Mouse (Mus musculus) embryonic facial prominence, embryonic 14.5 days (tissue): ENCODE data around the gene Olfr143. TPM values are rescaled to one million over a fixed set of nuclear protein-coding genes. Genes with fewer than 3 reads are reported as not detected.

Experiments
- ATAC-seq: fragments of 200-750 bp; cut with Nextera tagmentation; 2 replicates; pipeline ENCODE4 v1.8.0; 2017; ENCODE audit warnings: low read depth, moderate number of reproducible peaks, moderate TSS enrichment
- DNase-seq: peaks from one replicate; pipeline ENCODE4 v3.0.0-alpha.2; 2015; ENCODE audit warnings: low spot score
- H3K27ac ChIP-seq: fragments of 300-500 bp; sonication (generic); replicated peaks from 2 replicates; pipeline ENCODE4 v1.5.1; 2014; ENCODE audit warnings: low read depth, mild to moderate bottlenecking, low read length, moderate library complexity
- H3K27me3 ChIP-seq: fragments of 300-500 bp; sonication (generic); replicated peaks from 2 replicates; pipeline ENCODE4 v1.6.1; 2014; ENCODE audit warnings: low read length; ENCODE audit not compliant: control insufficient read depth, insufficient read depth
- H3K36me3 ChIP-seq: fragments of 300-500 bp; sonication (generic); 2 replicates; pipeline ENCODE4 v1.6.1; 2014; ENCODE audit warnings: low read length, mixed read lengths; ENCODE audit not compliant: control insufficient read depth, insufficient read depth
- H3K4me1 ChIP-seq: fragments of 300-500 bp; sonication (generic); 2 replicates; pipeline ENCODE4 v1.6.1; 2014; ENCODE audit warnings: antibody characterized with exemption, low read length; ENCODE audit not compliant: control insufficient read depth, insufficient read depth
- H3K4me2 ChIP-seq: fragments of 300-500 bp; sonication (generic); 2 replicates; pipeline ENCODE4 v1.6.1; 2014; ENCODE audit warnings: low read depth, mild to moderate bottlenecking, low read length, moderate library complexity, mixed read lengths
- H3K4me3 ChIP-seq: fragments of 300-500 bp; sonication (generic); 2 replicates; pipeline ENCODE4 v1.5.1; 2014; ENCODE audit warnings: low read depth, mild to moderate bottlenecking, low read length
- H3K9ac ChIP-seq: fragments of 300-500 bp; sonication (generic); 2 replicates; pipeline ENCODE4 v1.6.1; 2014; ENCODE audit warnings: low read depth, mild to moderate bottlenecking, low read length, moderate library complexity, mixed read lengths
- H3K9me3 ChIP-seq: fragments of 300-500 bp; sonication (generic); 2 replicates; pipeline ENCODE4 v1.6.1; 2016; ENCODE audit warnings: low read length; ENCODE audit not compliant: control insufficient read depth
- WGBS: fragments of 180-500 bp; shearing (Covaris S2); extraction: QIAGEN DNeasy Blood & Tissue Kit; methylation state at CpG from one replicate; pipeline ENCODE4 v1.1.7; 2014; 5-methylcytosine and 5-hydroxymethylcytosine counted together
- polyA plus RNA-seq: library from polyadenylated mRNA; unstranded; fragments of >200 nt; fragmentation: Nextera tagmentation; extraction: Ambion mirVana; gene quantifications from 2 replicates; pipeline ENCODE4 v1.2.1, GENCODE M21; 2014

The Olfr143 gene
- not detected in 2 replicates for polyA plus RNA-seq

DNA sequence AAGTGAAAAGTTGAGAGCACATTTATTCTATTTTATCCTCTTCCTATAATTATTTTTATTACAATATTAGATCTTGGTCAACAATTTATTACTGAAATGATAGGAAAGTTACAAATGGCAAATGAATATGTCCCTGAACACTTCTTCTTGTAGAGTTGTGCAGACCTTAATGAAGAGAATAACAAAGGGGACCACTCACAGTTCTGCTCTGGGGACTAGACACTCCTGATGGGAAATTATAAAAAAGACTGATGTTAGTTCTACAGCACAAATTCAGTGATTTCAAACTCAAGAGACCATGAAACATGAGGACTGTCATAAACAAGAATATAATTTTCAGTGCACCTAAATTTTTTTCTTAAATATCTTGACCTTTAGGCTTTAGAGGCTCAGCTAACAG is at the start of gene Olfr143:
TSS of gene Olfr143 (plus strand) at position 301 of the 400 bp plus-strand sequence.
- Histone ChIP-seq H3K27ac (no peak within 1 kb of the TSS), H3K4me3 (no peak within 1 kb of the TSS), H3K9ac (no peak within 1 kb of the TSS), H3K27me3 (no peaks in the 10 kb centered on the region), H3K36me3 (no peaks in the 10 kb centered on the region), H3K4me1 (no peaks in the 10 kb centered on the region), H3K4me2 (no peak within 1 kb of the TSS), H3K9me3 (no peaks in the 10 kb centered on the region)
- no peak for ATAC-seq
- DNase-seq, result no peak

DNA sequence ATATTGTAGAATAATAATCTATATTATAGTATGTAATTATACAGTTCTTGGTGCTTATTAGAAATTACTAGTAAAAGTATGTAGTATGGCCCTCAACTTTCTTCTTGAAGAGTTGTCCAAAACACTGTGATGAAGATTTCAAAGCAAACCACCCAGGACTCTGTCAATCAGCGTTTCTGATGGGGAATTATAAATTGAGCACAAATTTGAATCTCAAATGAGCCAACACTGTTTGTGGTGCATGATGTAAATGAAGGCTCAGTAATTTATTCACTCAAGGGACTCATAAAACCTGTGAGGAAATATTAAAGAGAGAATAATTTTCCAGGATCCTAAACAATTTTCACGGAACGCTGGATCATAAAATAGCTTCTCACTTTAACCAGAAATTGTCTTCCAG is 44.5 kb upstream of the Olfr143 start, which contains the start of gene Olfr893:
TSS of gene Olfr893 (plus strand) at position 301 of the 400 bp plus-strand sequence.
- Histone ChIP-seq H3K4me1 (no peaks in the 10 kb centered on the region), H3K4me3 (no peak within 1 kb of the TSS), H3K9me3 (no peaks in the 10 kb centered on the region), H3K4me2 (no peak within 1 kb of the TSS), H3K27ac (no peak within 1 kb of the TSS), H3K27me3 (no peaks in the 10 kb centered on the region), H3K9ac (no peak within 1 kb of the TSS), H3K36me3 (no peaks in the 10 kb centered on the region)
- DNase-seq (no peak), ATAC-seq (no peak)
- 80% methylated on average over 3 of the region's 3 CpGs for WGBS

GRCm38 (mm10) chr9:38217755-38218154 is 34.8 kb upstream of the Olfr143 start, which contains the start of gene Olfr894:
TSS of gene Olfr894 (plus strand) at chr9:38218055.
- Histone ChIP-seq H3K27me3 (no peaks in the 10 kb centered on the region), H3K4me1 (no peaks in the 10 kb centered on the region), H3K9me3 (no peaks in the 10 kb centered on the region), H3K36me3 (no peaks in the 10 kb centered on the region), H3K4me3 (no peak within 1 kb of the TSS), H3K4me2 (no peak within 1 kb of the TSS), H3K9ac (no peak within 1 kb of the TSS), H3K27ac (no peak within 1 kb of the TSS)
- ATAC-seq, result no peak
- no peak for DNase-seq

- no peak within 1 kb of the TSS for H3K27ac ChIP-seq
- H3K27me3 ChIP-seq, result no peaks in the 10 kb centered on the region
- ATAC-seq (no peak), DNase-seq (no peak)
- H3K36me3 ChIP-seq, result no peaks in the 10 kb centered on the region
- no peak within 1 kb of the TSS for H3K4me3 ChIP-seq
- no peaks in the 10 kb centered on the region for H3K9me3 ChIP-seq
- no peak within 1 kb of the TSS for H3K4me2 ChIP-seq
- no peak within 1 kb of the TSS for H3K9ac ChIP-seq
- H3K4me1 ChIP-seq, result no peaks in the 10 kb centered on the region
Observed at GRCm38 (mm10) chr9:38267551-38267950, 15.0 kb downstream of the Olfr143 start, which contains the start of gene Olfr895. TSS of gene Olfr895 (plus strand) at chr9:38267851.

DNA sequence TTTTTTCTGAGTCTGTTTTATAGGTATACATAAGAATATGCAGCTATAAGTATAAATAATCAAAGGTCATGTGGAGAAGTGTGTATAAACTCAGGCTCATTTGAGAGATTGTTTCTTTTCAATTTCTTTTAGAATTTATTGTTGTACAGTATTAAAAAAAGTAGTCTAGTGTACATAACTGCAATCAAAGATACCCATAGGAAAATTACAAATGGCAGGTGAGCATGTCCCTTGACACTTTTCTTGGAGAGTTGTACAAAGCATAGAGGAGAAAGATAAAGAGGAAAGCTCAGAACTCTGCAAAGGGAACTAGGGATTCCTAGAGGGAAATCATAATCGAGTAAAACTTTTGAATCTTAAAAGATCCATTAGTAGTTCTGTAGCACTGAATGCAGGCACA is 38.2 kb downstream of the Olfr143 start, which contains the start of gene Olfr896-ps1:
TSS of gene Olfr896-ps1 (plus strand) at position 301 of the 400 bp plus-strand sequence.
- 82% methylated on average over 1 of the region's 1 CpGs for WGBS
- DNase-seq (no peak), ATAC-seq (no peak)
- H3K27ac ChIP-seq, result no peak within 1 kb of the TSS
- no peaks in the 10 kb centered on the region for H3K27me3 ChIP-seq
- no peak within 1 kb of the TSS for H3K9ac ChIP-seq
- H3K4me3 ChIP-seq, result no peak within 1 kb of the TSS
- H3K36me3 ChIP-seq, result no peaks in the 10 kb centered on the region
- no peaks in the 10 kb centered on the region for H3K9me3 ChIP-seq
- no peaks in the 10 kb centered on the region for H3K4me1 ChIP-seq
- H3K4me2 ChIP-seq, result no peak within 1 kb of the TSS

Other genes with a start within 250 kb of the Olfr143 start
- not detected in 2 replicates for gene Olfr883, start 227.0 kb upstream of the Olfr143 start, polyA plus RNA-seq
- 0.13 and 0.14 TPM in 2 replicates for gene Olfr884, start 206.2 kb upstream of the Olfr143 start, polyA plus RNA-seq
- gene Olfr885, start 191.5 kb upstream of the Olfr143 start, polyA plus RNA-seq, result not detected in 2 replicates
- gene Olfr887, start 168.7 kb upstream of the Olfr143 start, polyA plus RNA-seq, result 0.07 TPM in 1 of 2 replicates, not detected in the other
- not detected in 2 replicates for gene Olfr888, start 144.6 kb upstream of the Olfr143 start, polyA plus RNA-seq
- gene Olfr889, start 137.6 kb upstream of the Olfr143 start, polyA plus RNA-seq, result 0.04 TPM in 1 of 2 replicates, not detected in the other
- not detected in 2 replicates for gene Olfr890, start 110.3 kb upstream of the Olfr143 start, polyA plus RNA-seq
- gene Olfr891, start 72.0 kb upstream of the Olfr143 start, polyA plus RNA-seq, result not detected in 2 replicates
- gene Olfr893, start 44.4 kb upstream of the Olfr143 start, polyA plus RNA-seq, result not detected in 2 replicates
- 0.07 TPM in 1 of 2 replicates, not detected in the other for gene Olfr894, start 34.7 kb upstream of the Olfr143 start, polyA plus RNA-seq
- gene Olfr895, start 15.1 kb downstream of the Olfr143 start, polyA plus RNA-seq, result not detected in 2 replicates
- not detected in 2 replicates for gene Olfr896-ps1, start 38.3 kb downstream of the Olfr143 start, polyA plus RNA-seq
- gene Olfr25, start 76.3 kb downstream of the Olfr143 start, polyA plus RNA-seq, result 0.07 TPM in 1 of 2 replicates, not detected in the other
- not detected in 2 replicates for gene Olfr898, start 95.6 kb downstream of the Olfr143 start, polyA plus RNA-seq
- gene Olfr250, start 114.1 kb downstream of the Olfr143 start, polyA plus RNA-seq, result 0.06 TPM in 1 of 2 replicates, not detected in the other
- gene Olfr251, start 124.3 kb downstream of the Olfr143 start, polyA plus RNA-seq, result not detected in 2 replicates
- not detected in 2 replicates for gene Olfr147, start 148.9 kb downstream of the Olfr143 start, polyA plus RNA-seq
- not detected in 2 replicates for gene Olfr901, start 176.7 kb downstream of the Olfr143 start, polyA plus RNA-seq
- gene Olfr902, start 194.9 kb downstream of the Olfr143 start, polyA plus RNA-seq, result not detected in 2 replicates
- gene Olfr904, start 210.4 kb downstream of the Olfr143 start, polyA plus RNA-seq, result 0.06 TPM in 1 of 2 replicates, not detected in the other
- 0.13 TPM in 1 of 2 replicates, not detected in the other for gene Olfr905, start 218.3 kb downstream of the Olfr143 start, polyA plus RNA-seq
- gene Olfr906, start 234.3 kb downstream of the Olfr143 start, polyA plus RNA-seq, result not detected in 2 replicates
- gene Olfr907, start 243.0 kb downstream of the Olfr143 start, polyA plus RNA-seq, result not detected in 2 replicates